In the genomic region with DNA sequence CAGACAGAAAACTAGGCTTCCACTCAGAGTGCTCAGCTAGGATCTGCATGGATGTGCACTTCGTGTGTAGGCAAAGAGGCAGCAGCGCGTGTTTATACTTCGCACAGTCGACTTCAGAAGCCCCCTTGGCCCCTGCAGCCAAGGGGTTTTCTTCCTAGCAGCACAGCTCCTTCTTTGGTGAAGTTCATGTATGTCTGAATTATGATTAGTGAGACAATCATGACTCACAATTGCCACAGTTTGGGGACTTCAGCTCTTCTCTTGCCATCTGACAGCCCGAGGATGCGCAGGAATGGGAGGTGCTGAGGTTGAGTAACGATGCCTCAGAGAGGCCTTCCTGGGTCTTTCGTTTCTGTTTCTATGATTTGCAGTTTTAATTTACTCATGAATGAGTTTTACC, we compare ENCODE assay signal across 20 mouse cellular contexts. TPM values are rescaled to one million over a fixed set of nuclear protein-coding genes. Genes with fewer than 3 reads are reported as not detected.
DNase-seq lines count a peak whose midpoint lies in the region; ATAC-seq and TF ChIP-seq lines count a peak whose summit lies in the region.
"Had no signal": no experiment of that assay in that cellular context is flagged by ENCODE, and none has a peak within 500 bp of the region (broad histone marks: within the 10 kb centered on the region; RNA-seq: fewer than 3 reads in every experiment).

No protein-coding gene starts in this region.

- no peak overlapping the region for H3K27ac ChIP-seq in left cerebral cortex, adult 2 months
- H3K27ac ChIP-seq in hindbrain, embryonic 15.5 days (replicated peaks): no peak overlapping the region
- H3K27ac ChIP-seq in neural tube, embryonic 15.5 days (replicated peaks): peak overlapping the region; percentile 33; the same call in 1 of the 2 replicates
- H3K27ac ChIP-seq: forebrain, embryonic 12.5 days; heart, embryonic 13.5 days; kidney, postnatal 0 days; liver, embryonic 12.5 days; macrophage; stomach, postnatal 0 days had no signal

- peak overlapping the region; percentile 51 for H3K4me3 ChIP-seq in left cerebral cortex, adult 2 months
- peak overlapping the region; percentile 72 for H3K4me3 ChIP-seq in hindbrain, embryonic 15.5 days
- peak overlapping the region; percentile 75 for H3K4me3 ChIP-seq in neural tube, embryonic 15.5 days (replicated peaks)
- H3K4me3 ChIP-seq: forebrain, embryonic 12.5 days; heart, embryonic 13.5 days; liver, embryonic 12.5 days had no signal

- H3K9ac ChIP-seq in hindbrain, embryonic 15.5 days: no peak overlapping the region
- peak overlapping the region; percentile 17; the same call in 1 of the 2 replicates for H3K9ac ChIP-seq in neural tube, embryonic 15.5 days (replicated peaks)
- H3K9ac ChIP-seq: forebrain, embryonic 12.5 days; heart, embryonic 13.5 days; liver, embryonic 12.5 days; lung, embryonic 14.5 days had no signal

- peaks cover 7% of the 10 kb centered on the region; the same call in 1 of the 2 replicates for H3K4me1 ChIP-seq in hindbrain, embryonic 15.5 days (replicated peaks)
- H3K4me1 ChIP-seq in neural tube, embryonic 15.5 days: peaks cover 28% of the 10 kb centered on the region

- no peak for ATAC-seq in hindbrain, embryonic 15.5 days (ENCODE audit: low FRiP score, low read depth)
- ATAC-seq in neural tube, embryonic 15.5 days (ENCODE audit: low FRiP score): no peak
- ATAC-seq in megakaryocyte, adult 5-6 weeks (ENCODE audit: poor library complexity, severe bottlenecking): no peak
- ATAC-seq: intestine, postnatal 0 days; liver, embryonic 12.5 days had no signal

- H3K27me3 ChIP-seq in hindbrain, embryonic 15.5 days: no peaks in the 10 kb centered on the region
- 0 out of 2 replicates have a peak, but pooled peaks cover 7% of the 10 kb centered on the region for H3K27me3 ChIP-seq in neural tube, embryonic 15.5 days (replicated peaks)

- no peaks in the 10 kb centered on the region for H3K9me3 ChIP-seq in hindbrain, embryonic 15.5 days
- H3K9me3 ChIP-seq in neural tube, embryonic 15.5 days (replicated peaks): no peaks in the 10 kb centered on the region
- H3K9me3 ChIP-seq: forebrain, embryonic 12.5 days; heart, embryonic 13.5 days; liver, embryonic 12.5 days had no signal

- H3K36me3 ChIP-seq in hindbrain, embryonic 15.5 days: no peaks in the 10 kb centered on the region
- H3K36me3 ChIP-seq in neural tube, embryonic 15.5 days: no peaks in the 10 kb centered on the region
- H3K36me3 ChIP-seq: forebrain, embryonic 12.5 days; heart, embryonic 13.5 days; liver, embryonic 12.5 days had no signal

- intact Hi-C loops in left cerebral cortex, adult 2 months (cut with DNase I): loop anchor here (5.0 kb wide), 1 partner anchor 710 kb away; no protein-coding TSS in a partner anchor

- no peak for DNase-seq in left cerebral cortex, adult 2 months (ENCODE audit: extremely low spot score in 1 of 2, low spot score in 2 of 2)
- no peak for DNase-seq in left cerebral cortex, adult 11 months (ENCODE audit: low spot score)
- peak; percentile 41 to 55 for DNase-seq in cerebellum, postnatal 25 days
- DNase-seq in ovary, postnatal 14 days (ENCODE audit: low spot score): no peak
- DNase-seq: adrenal gland, postnatal 25 days; heart, postnatal 4 days; lung, embryonic 14.5 days; right cerebral cortex, postnatal 14 days had no signal

- 75% methylated on average over 9 of the region's 9 CpGs for WGBS in hindbrain, embryonic 15.5 days
- 57% methylated on average over 9 of the region's 9 CpGs for WGBS in neural tube, embryonic 15.5 days

- H3K4me2 ChIP-seq in hindbrain, embryonic 15.5 days: peak overlapping the region; percentile 94
- peak overlapping the region; percentile 89 for H3K4me2 ChIP-seq in neural tube, embryonic 15.5 days
- H3K4me2 ChIP-seq: forebrain, embryonic 12.5 days; heart, embryonic 13.5 days; liver, embryonic 12.5 days; lung, embryonic 14.5 days had no signal

- TF ChIP-seq CTCF in left cerebral cortex, adult 2 months (IDR thresholded peaks at IDR 0.05): no peak

RNA-seq across cellular contexts. Expression of a gene that starts 4.5 kb away (rescaled TPM):
- 100 to 1,000 TPM; 144 to 153 TPM for total RNA-seq in left cerebral cortex, adult 2 months (2021)
- polyA plus RNA-seq in hindbrain, embryonic 15.5 days (2015; fragmentation: Nextera tagmentation; extraction: Ambion mirVana): 45.8 and 54.4 TPM in 2 replicates
- polyA plus RNA-seq in neural tube, embryonic 15.5 days (2015; fragmentation: Nextera tagmentation; extraction: Ambion mirVana): 64.5 and 69.1 TPM in 2 replicates
- not detected in 2 replicates for total RNA-seq in megakaryocyte, adult 5-6 weeks (2015)
- total RNA-seq in megakaryocyte, adult 5-6 weeks (2017): not detected in 2 replicates
- total RNA-seq: ES-E14; heart, postnatal 4 days had no signal
- polyA plus RNA-seq: gonadal fat pad, adult 2 months; kidney, postnatal 0 days; lung, embryonic 14.5 days; macrophage had no signal

Comparison
In these comparisons a context has a peak if more than half of its experiments do, and no peak if none do; other contexts are left out.
1. DNase-seq: peak in cerebellum, postnatal 25 days (2 of 2); none in left cerebral cortex, adult 2 months (0 of 2), left cerebral cortex, adult 11 months (single experiment) and ovary, postnatal 14 days (single experiment).
2. RNA of a gene that starts 4.5 kb away (total RNA-seq): 144 to 153 TPM in left cerebral cortex, adult 2 months; not detected in megakaryocyte, adult 5-6 weeks; every median in the first group is over 100 times any median in the second.
3. Peak in every context shown above with its lines, with median percentiles within 50 percentile points of each other: H3K4me3 ChIP-seq.